Mouse (Mus musculus): ENCODE results near the gene Pik3r1. TPM values are rescaled to one million over a fixed set of nuclear protein-coding genes. Genes with fewer than 3 reads are reported as not detected.
A peak's percentile ranks its signal among the peaks of the same experiment; 100 is the strongest.

Gene Pik3r1
- polyA plus RNA-seq, 1 experiment from 2014 or later = 21.5 TPM

DNA sequence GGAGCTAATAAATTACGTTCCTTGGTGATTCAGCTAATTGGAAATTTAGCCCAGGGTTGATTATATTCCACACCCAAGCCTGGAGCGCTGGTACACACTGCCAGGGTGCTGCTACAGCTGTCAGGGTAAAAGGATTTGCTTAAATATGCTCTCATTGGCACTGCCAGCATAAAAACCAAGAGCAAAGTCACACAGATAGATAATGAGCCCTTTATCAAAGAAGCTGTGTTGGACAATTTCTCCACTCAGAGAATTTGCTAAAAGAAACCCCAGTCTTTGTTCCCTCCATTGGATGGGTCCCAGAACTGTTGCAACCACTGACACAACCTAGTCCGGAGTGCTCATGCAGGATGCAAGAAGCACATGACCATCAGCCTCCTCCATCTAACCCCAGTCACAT is 9.8 kb upstream of the Pik3r1 start:
- Histone ChIP-seq H3K27ac (ENCODE audit: low read depth, low read length) (no peak overlapping the region), H3K4me3 (ENCODE audit: low read depth, low read length) (no peak overlapping the region)
- DNase-seq (ENCODE audit: low spot score) = no peak

DNA sequence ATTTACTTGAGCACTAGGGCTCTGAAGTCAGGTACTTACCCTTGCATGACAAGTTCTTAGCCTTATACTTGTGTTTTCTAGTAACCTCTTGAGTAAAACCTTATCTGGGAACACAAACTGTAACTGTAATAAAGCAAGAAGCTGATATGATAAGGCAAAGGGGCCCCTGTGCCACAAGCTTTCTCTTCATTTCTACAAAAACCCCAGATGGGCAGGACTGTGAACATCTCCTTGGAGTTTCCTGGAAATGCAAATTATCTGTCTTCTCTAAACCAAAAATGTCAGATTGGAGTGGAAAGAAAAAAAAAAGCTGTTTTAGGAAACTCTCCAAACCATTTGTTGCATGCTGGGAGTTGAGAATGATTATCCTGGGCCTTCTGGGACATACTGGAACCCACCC is 3.1 kb upstream of the Pik3r1 start:
- H3K9me3 ChIP-seq (ENCODE audit: control insufficient read depth, low read length) = no peaks in the 10 kb centered on the region
- H3K27me3 ChIP-seq (replicated peaks; ENCODE audit: control insufficient read depth, insufficient read depth, low read length) = no peaks in the 10 kb centered on the region
- no peaks in the 10 kb centered on the region for H3K36me3 ChIP-seq (ENCODE audit: control insufficient read depth, insufficient read depth, low read length)
- H3K9ac ChIP-seq (ENCODE audit: low read depth, low read length) = no peak overlapping the region
- H3K4me1 ChIP-seq (replicated peaks; ENCODE audit: control insufficient read depth, insufficient read depth, low read length) = peaks cover 25% of the 10 kb centered on the region
- ATAC-seq (replicated peaks; ENCODE audit: low FRiP score) (peak; percentile 19), DNase-seq (ENCODE audit: low spot score) (no peak)
- no peak overlapping the region for H3K4me3 ChIP-seq (ENCODE audit: low read depth, low read length)
- H3K4me2 ChIP-seq = peak overlapping the region; percentile 29
- no peak overlapping the region for H3K27ac ChIP-seq (ENCODE audit: low read depth, low read length)

More for the DNA sequence above, 9.8 kb upstream of the Pik3r1 start:
- Histone ChIP-seq H3K4me1 (replicated peaks; ENCODE audit: control insufficient read depth, insufficient read depth, low read length) (no peaks in the 10 kb centered on the region), H3K9me3 (ENCODE audit: control insufficient read depth, low read length) (no peaks in the 10 kb centered on the region), H3K9ac (ENCODE audit: low read depth, low read length) (no peak overlapping the region), H3K4me2 (no peak overlapping the region), H3K36me3 (ENCODE audit: control insufficient read depth, insufficient read depth, low read length) (no peaks in the 10 kb centered on the region), H3K27me3 (replicated peaks; ENCODE audit: control insufficient read depth, insufficient read depth, low read length) (no peaks in the 10 kb centered on the region)
- WGBS = 89% methylated on average over 3 of the region's 3 CpGs
- ATAC-seq (replicated peaks; ENCODE audit: low FRiP score) = no peak

DNA sequence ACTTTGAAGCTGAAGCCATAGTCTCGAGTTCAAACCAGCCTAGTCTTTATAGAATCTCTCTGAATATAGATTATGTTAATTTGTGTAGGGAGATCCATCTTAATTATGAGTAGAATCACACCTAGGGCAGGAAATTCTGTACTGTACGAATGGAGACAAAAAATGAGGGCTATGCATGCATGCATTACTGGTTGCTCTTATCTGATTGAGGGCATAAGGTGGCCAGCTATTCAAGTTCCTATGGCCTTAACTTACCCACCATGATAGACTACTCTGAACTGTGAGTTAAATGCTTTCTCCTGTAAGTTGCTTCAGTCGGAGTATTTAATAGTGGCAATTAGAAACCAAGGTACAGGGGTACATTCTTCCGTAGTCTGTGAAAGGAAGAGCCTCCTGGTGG is 1.9 kb upstream of the Pik3r1 start:
- Histone ChIP-seq H3K9ac (ENCODE audit: low read depth, low read length) (no peak overlapping the region), H3K4me2 (no peak overlapping the region), H3K4me1 (replicated peaks; ENCODE audit: control insufficient read depth, insufficient read depth, low read length) (peaks cover 36% of the 10 kb centered on the region), H3K27me3 (replicated peaks; ENCODE audit: control insufficient read depth, insufficient read depth, low read length) (no peaks in the 10 kb centered on the region), H3K4me3 (ENCODE audit: low read depth, low read length) (no peak overlapping the region), H3K27ac (ENCODE audit: low read depth, low read length) (no peak overlapping the region), H3K36me3 (ENCODE audit: control insufficient read depth, insufficient read depth, low read length) (no peaks in the 10 kb centered on the region), H3K9me3 (ENCODE audit: control insufficient read depth, low read length) (no peaks in the 10 kb centered on the region)
- DNase-seq (ENCODE audit: low spot score) (no peak), ATAC-seq (replicated peaks; ENCODE audit: low FRiP score) (no peak)
- 89% methylated on average over 4 of the region's 4 CpGs for WGBS

DNA sequence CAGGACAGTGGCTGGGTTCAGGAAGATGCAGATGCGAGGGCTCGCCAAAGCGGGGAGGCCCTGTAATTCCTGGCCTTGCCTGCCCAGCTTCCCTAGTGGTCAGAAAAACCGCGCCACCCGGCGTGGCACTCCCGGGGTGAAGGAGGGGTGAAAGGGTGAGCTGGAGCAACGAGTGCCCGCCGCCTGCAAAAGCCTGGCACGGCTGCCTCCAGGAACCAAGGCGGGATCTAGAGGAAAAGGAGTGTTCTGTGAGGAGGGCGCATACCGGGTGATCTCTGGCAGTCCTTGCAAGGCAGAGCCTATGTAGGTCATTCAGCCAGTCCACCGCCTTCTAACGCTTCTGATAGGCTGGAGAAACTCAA is 594 bp upstream of the Pik3r1 start:
- WGBS = 1% methylated on average over 17 of the region's 17 CpGs
- H3K4me1 ChIP-seq (replicated peaks; ENCODE audit: control insufficient read depth, insufficient read depth, low read length) = peaks cover 43% of the 10 kb centered on the region

GRCm38 (mm10) chr13:101767013-101767808 is 806 bp downstream of the Pik3r1 start:
- H3K27ac ChIP-seq (ENCODE audit: low read depth, low read length) = peak overlapping the region; percentile 83
- no peaks in the 10 kb centered on the region for H3K27me3 ChIP-seq (replicated peaks; ENCODE audit: control insufficient read depth, insufficient read depth, low read length)
- WGBS = under 1% methylated on average over 60 of the region's 60 CpGs
- DNase-seq (ENCODE audit: low spot score) = peak; percentile 80
- no peaks in the 10 kb centered on the region for H3K36me3 ChIP-seq (ENCODE audit: control insufficient read depth, insufficient read depth, low read length)
- peak overlapping the region; percentile 69 for H3K4me3 ChIP-seq (ENCODE audit: low read depth, low read length)
- H3K4me1 ChIP-seq (replicated peaks; ENCODE audit: control insufficient read depth, insufficient read depth, low read length) = peaks cover 57% of the 10 kb centered on the region
- peak; percentile 18 for ATAC-seq (replicated peaks; ENCODE audit: low FRiP score)
- peak overlapping the region; percentile 87 for H3K9ac ChIP-seq (ENCODE audit: low read depth, low read length)
- H3K9me3 ChIP-seq (ENCODE audit: control insufficient read depth, low read length) = no peaks in the 10 kb centered on the region
- H3K4me2 ChIP-seq = peak overlapping the region; percentile 94

More for the DNA sequence above, 594 bp upstream of the Pik3r1 start:
- DNase-seq (ENCODE audit: low spot score) (no peak), ATAC-seq (replicated peaks; ENCODE audit: low FRiP score) (peak; percentile 8; the same call in 1 of the 2 replicates)
- H3K9ac ChIP-seq (ENCODE audit: low read depth, low read length) = peak overlapping the region; percentile 58
- peak overlapping the region; percentile 94 for H3K4me2 ChIP-seq
- no peaks in the 10 kb centered on the region for H3K9me3 ChIP-seq (ENCODE audit: control insufficient read depth, low read length)
- no peaks in the 10 kb centered on the region for H3K36me3 ChIP-seq (ENCODE audit: control insufficient read depth, insufficient read depth, low read length)
- H3K4me3 ChIP-seq (ENCODE audit: low read depth, low read length) = peak overlapping the region; percentile 69
- no peaks in the 10 kb centered on the region for H3K27me3 ChIP-seq (replicated peaks; ENCODE audit: control insufficient read depth, insufficient read depth, low read length)
- peak overlapping the region; percentile 78 for H3K27ac ChIP-seq (ENCODE audit: low read depth, low read length)

- ATAC-seq (replicated peaks; ENCODE audit: low FRiP score) (no peak), DNase-seq (ENCODE audit: low spot score) (no peak)
- H3K4me2 ChIP-seq = peak overlapping the region; percentile 94
- no peaks in the 10 kb centered on the region for H3K9me3 ChIP-seq (ENCODE audit: control insufficient read depth, low read length)
- peak overlapping the region; percentile 83 for H3K27ac ChIP-seq (ENCODE audit: low read depth, low read length)
- no peaks in the 10 kb centered on the region for H3K27me3 ChIP-seq (replicated peaks; ENCODE audit: control insufficient read depth, insufficient read depth, low read length)
- peak overlapping the region; percentile 87 for H3K9ac ChIP-seq (ENCODE audit: low read depth, low read length)
- WGBS = under 1% methylated on average over 5 of the region's 5 CpGs
- H3K36me3 ChIP-seq (ENCODE audit: control insufficient read depth, insufficient read depth, low read length) = no peaks in the 10 kb centered on the region
- peak overlapping the region; percentile 69 for H3K4me3 ChIP-seq (ENCODE audit: low read depth, low read length)
- H3K4me1 ChIP-seq (replicated peaks; ENCODE audit: control insufficient read depth, insufficient read depth, low read length) = peaks cover 59% of the 10 kb centered on the region
Measured at GRCm38 (mm10) chr13:101766605-101767012, 1.4 kb downstream of the Pik3r1 start.

- ATAC-seq (replicated peaks; ENCODE audit: low FRiP score) (no peak), DNase-seq (ENCODE audit: low spot score) (no peak)
- 8% methylated on average over 3 of the region's 3 CpGs for WGBS
- Histone ChIP-seq H3K4me1 (replicated peaks; ENCODE audit: control insufficient read depth, insufficient read depth, low read length) (peaks cover 62% of the 10 kb centered on the region), H3K36me3 (ENCODE audit: control insufficient read depth, insufficient read depth, low read length) (no peaks in the 10 kb centered on the region), H3K9me3 (ENCODE audit: control insufficient read depth, low read length) (no peaks in the 10 kb centered on the region), H3K27ac (ENCODE audit: low read depth, low read length) (no peak overlapping the region), H3K27me3 (replicated peaks; ENCODE audit: control insufficient read depth, insufficient read depth, low read length) (no peaks in the 10 kb centered on the region), H3K4me2 (peak overlapping the region; percentile 94), H3K9ac (ENCODE audit: low read depth, low read length) (no peak overlapping the region; the same call in 1 of the 2 replicates), H3K4me3 (ENCODE audit: low read depth, low read length) (peak overlapping the region; percentile 69)
Measured at GRCm38 (mm10) chr13:101765976-101766375, 2.0 kb downstream of the Pik3r1 start.

DNA sequence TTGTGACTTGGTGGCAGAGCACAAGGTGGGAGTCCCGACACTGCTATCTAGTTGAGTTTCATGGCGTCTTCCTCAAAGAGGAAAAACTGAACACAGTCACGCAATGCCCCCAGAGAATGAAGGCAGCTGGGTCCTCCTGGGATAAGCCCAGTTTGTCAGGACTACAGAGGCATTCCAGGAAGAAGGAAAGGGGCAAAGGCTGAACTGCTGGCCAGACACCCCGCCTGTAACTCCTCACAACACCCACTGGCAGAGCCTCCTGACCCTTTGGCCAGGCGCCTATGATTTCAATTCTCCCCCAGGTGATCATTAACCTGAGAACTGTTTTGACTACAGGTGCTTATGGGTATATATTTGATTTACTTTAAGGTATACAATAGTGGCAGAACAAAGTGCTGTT is 3.9 kb downstream of the Pik3r1 start:
- Histone ChIP-seq H3K9me3 (ENCODE audit: control insufficient read depth, low read length) (no peaks in the 10 kb centered on the region), H3K27ac (ENCODE audit: low read depth, low read length) (0 out of 2 replicates have a peak overlapping the region, but pooled peaks have one; percentile 26), H3K4me1 (replicated peaks; ENCODE audit: control insufficient read depth, insufficient read depth, low read length) (peaks cover 73% of the 10 kb centered on the region), H3K36me3 (ENCODE audit: control insufficient read depth, insufficient read depth, low read length) (no peaks in the 10 kb centered on the region), H3K4me2 (peak overlapping the region; percentile 36), H3K9ac (ENCODE audit: low read depth, low read length) (no peak overlapping the region), H3K27me3 (replicated peaks; ENCODE audit: control insufficient read depth, insufficient read depth, low read length) (no peaks in the 10 kb centered on the region), H3K4me3 (ENCODE audit: low read depth, low read length) (no peak overlapping the region)
- DNase-seq (ENCODE audit: low spot score) = no peak
- 70% methylated on average over 5 of the region's 5 CpGs for WGBS
- no peak for ATAC-seq (replicated peaks; ENCODE audit: low FRiP score)

GRCm38 (mm10) chr13:101763676-101764075 is 4.3 kb downstream of the Pik3r1 start:
- H3K4me2 ChIP-seq = peak overlapping the region; percentile 36
- H3K9ac ChIP-seq (ENCODE audit: low read depth, low read length) = no peak overlapping the region
- no peak overlapping the region for H3K4me3 ChIP-seq (ENCODE audit: low read depth, low read length)
- no peaks in the 10 kb centered on the region for H3K27me3 ChIP-seq (replicated peaks; ENCODE audit: control insufficient read depth, insufficient read depth, low read length)
- 87% methylated on average over 9 of the region's 9 CpGs for WGBS
- peaks cover 71% of the 10 kb centered on the region for H3K4me1 ChIP-seq (replicated peaks; ENCODE audit: control insufficient read depth, insufficient read depth, low read length)
- H3K27ac ChIP-seq (ENCODE audit: low read depth, low read length) = 0 out of 2 replicates have a peak overlapping the region, but pooled peaks have one; percentile 26
- DNase-seq (ENCODE audit: low spot score) = no peak
- H3K36me3 ChIP-seq (ENCODE audit: control insufficient read depth, insufficient read depth, low read length) = no peaks in the 10 kb centered on the region
- no peak for ATAC-seq (replicated peaks; ENCODE audit: low FRiP score)
- H3K9me3 ChIP-seq (ENCODE audit: control insufficient read depth, low read length) = no peaks in the 10 kb centered on the region
